Mouse (Mus musculus) lung, postnatal 0 days (tissue): ENCODE data around the gene Crocc2.

Experiments used
- CTCF ChIP-seq: IDR thresholded peaks from 2 replicates; pipeline ENCODE4 v1.5.1; 2016; ENCODE audit warnings: antibody characterized with exemption, mild to moderate bottlenecking
- EP300 ChIP-seq: IDR thresholded peaks from 2 replicates; pipeline ENCODE4 v1.6.1; 2016; ENCODE audit warnings: antibody characterized with exemption, mild to moderate bottlenecking, control low read depth

- TF ChIP-seq EP300 (no peak), CTCF (peak; percentile 24; the same call in 1 of the 2 replicates)
Measured at GRCm38 (mm10) chr1:93150907-93151661, 17.4 kb upstream of the Crocc2 start.
